Mouse (Mus musculus): Measurements from ENCODE around the gene Tspan14. TPM values are rescaled to one million over a fixed set of nuclear protein-coding genes. Genes with fewer than 3 reads are reported as not detected.
A peak's percentile ranks its signal among the peaks of the same experiment; 100 is the strongest.

The Tspan14 gene
- polyA plus RNA-seq, 1 experiment from 2014 or later = 92.5 TPM

DNA sequence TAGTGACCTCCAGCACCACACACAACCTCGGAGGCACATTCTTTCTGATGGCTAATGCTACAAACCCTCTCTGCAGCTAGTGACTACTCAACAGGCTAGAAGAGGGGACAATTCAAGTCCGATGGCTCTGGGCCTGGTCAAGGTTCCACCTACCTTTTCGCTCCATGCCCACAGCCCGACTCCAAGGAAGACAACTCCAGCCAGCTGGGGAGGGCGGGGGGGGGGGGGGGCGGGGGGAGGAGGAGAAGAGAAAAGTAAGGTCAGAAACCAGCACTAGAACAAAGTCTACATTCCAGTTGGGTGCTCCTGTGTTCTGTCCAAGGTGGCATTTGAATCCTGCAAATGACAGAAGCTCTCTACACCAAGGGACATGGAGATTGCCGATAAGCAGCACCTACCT is 48.1 kb downstream of the Tspan14 start:
- no peak overlapping the region for H3K9ac ChIP-seq (replicated peaks; ENCODE audit: low read length)
- no peaks in the 10 kb centered on the region for H3K27me3 ChIP-seq (ENCODE audit: control insufficient read depth, insufficient read depth, low read length)
- no peak overlapping the region; the same call in 1 of the 2 replicates for H3K27ac ChIP-seq (replicated peaks; ENCODE audit: low read depth, low read length)
- H3K4me3 ChIP-seq (ENCODE audit: low read depth, low read length) = no peak overlapping the region
- no peak overlapping the region for H3K4me2 ChIP-seq (ENCODE audit: low read depth, low read length)
- ATAC-seq (replicated peaks; ENCODE audit: insufficient number of reproducible peaks, low FRiP score, low TSS enrichment, low read depth) (no peak), DNase-seq (ENCODE audit: low spot score) (no peak)
- H3K36me3 ChIP-seq (replicated peaks; ENCODE audit: control insufficient read depth, insufficient read depth, low read depth, low read length) = no peaks in the 10 kb centered on the region; the same call in none of the 2 replicates
- H3K4me1 ChIP-seq (ENCODE audit: control insufficient read depth, insufficient read depth, low read length) = no peaks in the 10 kb centered on the region
- 82% methylated on average over 5 of the region's 7 CpGs for WGBS
- H3K9me3 ChIP-seq (replicated peaks; ENCODE audit: control insufficient read depth, low read length) = no peaks in the 10 kb centered on the region

DNA sequence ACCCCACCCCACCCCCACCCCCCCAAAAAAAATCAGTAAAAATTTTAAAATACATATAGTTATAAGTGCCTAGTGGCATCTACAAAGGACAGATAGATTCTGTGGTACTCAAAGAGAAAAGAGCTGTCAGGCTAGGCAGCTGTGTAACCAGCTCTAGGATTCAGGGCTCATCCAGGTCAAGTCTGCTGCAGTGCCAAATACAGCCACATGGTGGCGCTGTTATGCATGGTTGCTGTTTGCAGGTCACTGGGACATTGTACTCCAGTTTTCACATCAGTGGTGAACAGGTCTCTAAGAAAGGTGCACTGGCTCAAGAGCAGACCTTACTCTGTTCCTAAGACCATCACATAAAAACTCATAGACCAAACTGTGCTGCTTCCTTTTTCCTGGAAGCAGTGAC is 49.0 kb downstream of the Tspan14 start:
- no peaks in the 10 kb centered on the region for H3K27me3 ChIP-seq (ENCODE audit: control insufficient read depth, insufficient read depth, low read length)
- no peaks in the 10 kb centered on the region for H3K4me1 ChIP-seq (ENCODE audit: control insufficient read depth, insufficient read depth, low read length)
- H3K9me3 ChIP-seq (replicated peaks; ENCODE audit: control insufficient read depth, low read length) = no peaks in the 10 kb centered on the region
- no peak overlapping the region for H3K4me3 ChIP-seq (ENCODE audit: low read depth, low read length)
- no peak overlapping the region for H3K4me2 ChIP-seq (ENCODE audit: low read depth, low read length)
- no peak overlapping the region for H3K27ac ChIP-seq (replicated peaks; ENCODE audit: low read depth, low read length)
- DNase-seq (ENCODE audit: low spot score) (peak; percentile 93), ATAC-seq (replicated peaks; ENCODE audit: insufficient number of reproducible peaks, low FRiP score, low TSS enrichment, low read depth) (no peak)
- 0% methylated on average over 1 of the region's 1 CpGs for WGBS
- no peak overlapping the region for H3K9ac ChIP-seq (replicated peaks; ENCODE audit: low read length)
- no peaks in the 10 kb centered on the region; the same call in none of the 2 replicates for H3K36me3 ChIP-seq (replicated peaks; ENCODE audit: control insufficient read depth, insufficient read depth, low read depth, low read length)

DNA sequence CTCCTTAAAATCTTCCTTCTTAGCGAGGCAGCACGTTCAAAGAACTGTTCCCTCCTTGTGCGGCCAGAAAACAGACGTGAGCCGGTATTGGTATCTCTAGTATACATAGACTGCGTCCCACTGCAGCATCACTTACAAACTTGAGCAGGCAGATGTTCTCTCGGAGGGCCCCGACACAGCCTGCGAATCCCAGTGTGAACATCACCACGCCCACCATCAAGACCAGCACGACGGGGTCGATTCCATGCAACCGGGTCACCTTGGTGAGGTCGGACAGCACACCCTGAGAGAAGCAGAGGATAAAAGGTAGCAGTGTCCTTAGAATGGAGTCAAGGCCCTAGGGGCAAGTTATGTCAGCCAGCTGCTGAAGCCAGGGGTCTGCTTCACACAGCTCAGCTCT is 49.9 kb downstream of the Tspan14 start:
- Histone ChIP-seq H3K9ac (replicated peaks; ENCODE audit: low read length) (no peak overlapping the region), H3K27me3 (ENCODE audit: control insufficient read depth, insufficient read depth, low read length) (no peaks in the 10 kb centered on the region), H3K4me3 (ENCODE audit: low read depth, low read length) (no peak overlapping the region), H3K4me1 (ENCODE audit: control insufficient read depth, insufficient read depth, low read length) (no peaks in the 10 kb centered on the region), H3K9me3 (replicated peaks; ENCODE audit: control insufficient read depth, low read length) (no peaks in the 10 kb centered on the region), H3K27ac (replicated peaks; ENCODE audit: low read depth, low read length) (no peak overlapping the region), H3K4me2 (ENCODE audit: low read depth, low read length) (no peak overlapping the region), H3K36me3 (replicated peaks; ENCODE audit: control insufficient read depth, insufficient read depth, low read depth, low read length) (no peaks in the 10 kb centered on the region; the same call in none of the 2 replicates)
- 79% methylated on average over 15 of the region's 15 CpGs for WGBS
- no peak for ATAC-seq (replicated peaks; ENCODE audit: insufficient number of reproducible peaks, low FRiP score, low TSS enrichment, low read depth)
- no peak for DNase-seq (ENCODE audit: low spot score)

DNA sequence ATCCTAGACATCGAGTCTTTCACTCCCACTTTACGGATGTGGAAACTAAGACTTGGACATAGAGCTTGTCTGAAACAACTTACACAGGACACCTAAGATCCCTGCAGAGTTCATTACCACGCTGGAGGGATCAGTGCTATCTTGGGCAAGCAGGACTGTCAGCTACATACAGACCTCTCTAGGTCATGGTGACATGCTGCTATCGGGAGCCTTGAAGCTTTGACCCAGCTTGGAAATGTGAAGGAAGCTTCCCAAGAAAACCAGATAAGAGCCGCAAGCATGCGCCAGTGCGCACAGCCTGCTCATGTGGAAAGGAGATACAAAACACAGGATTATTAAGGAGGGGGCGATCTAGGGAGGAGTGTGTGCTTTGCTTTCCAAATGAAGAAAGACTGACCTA is 50.8 kb downstream of the Tspan14 start:
- Histone ChIP-seq H3K9ac (replicated peaks; ENCODE audit: low read length) (no peak overlapping the region), H3K4me1 (ENCODE audit: control insufficient read depth, insufficient read depth, low read length) (no peaks in the 10 kb centered on the region), H3K4me3 (ENCODE audit: low read depth, low read length) (no peak overlapping the region), H3K36me3 (replicated peaks; ENCODE audit: control insufficient read depth, insufficient read depth, low read depth, low read length) (peaks cover 2% of the 10 kb centered on the region), H3K9me3 (replicated peaks; ENCODE audit: control insufficient read depth, low read length) (no peaks in the 10 kb centered on the region), H3K27me3 (ENCODE audit: control insufficient read depth, insufficient read depth, low read length) (no peaks in the 10 kb centered on the region), H3K27ac (replicated peaks; ENCODE audit: low read depth, low read length) (no peak overlapping the region), H3K4me2 (ENCODE audit: low read depth, low read length) (no peak overlapping the region)
- ATAC-seq (replicated peaks; ENCODE audit: insufficient number of reproducible peaks, low FRiP score, low TSS enrichment, low read depth) (no peak), DNase-seq (ENCODE audit: low spot score) (no peak)
- WGBS = 92% methylated on average over 8 of the region's 8 CpGs

GRCm38 (mm10) chr14:40914701-40915100 is 51.9 kb downstream of the Tspan14 start:
- Histone ChIP-seq H3K4me2 (ENCODE audit: low read depth, low read length) (no peak overlapping the region), H3K36me3 (replicated peaks; ENCODE audit: control insufficient read depth, insufficient read depth, low read depth, low read length) (peaks cover 2% of the 10 kb centered on the region), H3K4me1 (ENCODE audit: control insufficient read depth, insufficient read depth, low read length) (no peaks in the 10 kb centered on the region), H3K4me3 (ENCODE audit: low read depth, low read length) (no peak overlapping the region), H3K9me3 (replicated peaks; ENCODE audit: control insufficient read depth, low read length) (no peaks in the 10 kb centered on the region), H3K9ac (replicated peaks; ENCODE audit: low read length) (no peak overlapping the region), H3K27ac (replicated peaks; ENCODE audit: low read depth, low read length) (no peak overlapping the region), H3K27me3 (ENCODE audit: control insufficient read depth, insufficient read depth, low read length) (no peaks in the 10 kb centered on the region)
- DNase-seq (ENCODE audit: low spot score) (no peak), ATAC-seq (replicated peaks; ENCODE audit: insufficient number of reproducible peaks, low FRiP score, low TSS enrichment, low read depth) (no peak)
- 77% methylated on average over 3 of the region's 3 CpGs for WGBS

GRCm38 (mm10) chr14:40913709-40914108 is 52.9 kb downstream of the Tspan14 start:
- DNase-seq (ENCODE audit: low spot score) = no peak
- H3K36me3 ChIP-seq (replicated peaks; ENCODE audit: control insufficient read depth, insufficient read depth, low read depth, low read length) = peaks cover 2% of the 10 kb centered on the region
- ATAC-seq (replicated peaks; ENCODE audit: insufficient number of reproducible peaks, low FRiP score, low TSS enrichment, low read depth) = no peak
- no peak overlapping the region for H3K4me3 ChIP-seq (ENCODE audit: low read depth, low read length)
- no peaks in the 10 kb centered on the region for H3K4me1 ChIP-seq (ENCODE audit: control insufficient read depth, insufficient read depth, low read length)
- H3K27ac ChIP-seq (replicated peaks; ENCODE audit: low read depth, low read length) = no peak overlapping the region
- H3K27me3 ChIP-seq (ENCODE audit: control insufficient read depth, insufficient read depth, low read length) = no peaks in the 10 kb centered on the region
- WGBS = 69% methylated on average over 6 of the region's 6 CpGs
- H3K9me3 ChIP-seq (replicated peaks; ENCODE audit: control insufficient read depth, low read length) = no peaks in the 10 kb centered on the region
- H3K9ac ChIP-seq (replicated peaks; ENCODE audit: low read length) = no peak overlapping the region
- H3K4me2 ChIP-seq (ENCODE audit: low read depth, low read length) = no peak overlapping the region

GRCm38 (mm10) chr14:40911529-40911928 is 55.1 kb downstream of the Tspan14 start:
- no peak overlapping the region for H3K27ac ChIP-seq (replicated peaks; ENCODE audit: low read depth, low read length)
- DNase-seq (ENCODE audit: low spot score) = no peak
- H3K4me3 ChIP-seq (ENCODE audit: low read depth, low read length) = no peak overlapping the region
- no peaks in the 10 kb centered on the region for H3K27me3 ChIP-seq (ENCODE audit: control insufficient read depth, insufficient read depth, low read length)
- H3K9me3 ChIP-seq (replicated peaks; ENCODE audit: control insufficient read depth, low read length) = no peaks in the 10 kb centered on the region
- no peak overlapping the region for H3K9ac ChIP-seq (replicated peaks; ENCODE audit: low read length)
- ATAC-seq (replicated peaks; ENCODE audit: insufficient number of reproducible peaks, low FRiP score, low TSS enrichment, low read depth) = no peak
- no peak overlapping the region for H3K4me2 ChIP-seq (ENCODE audit: low read depth, low read length)
- no peaks in the 10 kb centered on the region for H3K4me1 ChIP-seq (ENCODE audit: control insufficient read depth, insufficient read depth, low read length)
- H3K36me3 ChIP-seq (replicated peaks; ENCODE audit: control insufficient read depth, insufficient read depth, low read depth, low read length) = peaks cover 6% of the 10 kb centered on the region

GRCm38 (mm10) chr14:40908763-40909162 is 57.8 kb downstream of the Tspan14 start:
- DNase-seq (ENCODE audit: low spot score) (no peak), ATAC-seq (replicated peaks; ENCODE audit: insufficient number of reproducible peaks, low FRiP score, low TSS enrichment, low read depth) (no peak)
- H3K9ac ChIP-seq (replicated peaks; ENCODE audit: low read length) = no peak overlapping the region
- WGBS = 90% methylated on average over 9 of the region's 9 CpGs
- no peak overlapping the region for H3K27ac ChIP-seq (replicated peaks; ENCODE audit: low read depth, low read length)
- H3K4me2 ChIP-seq (ENCODE audit: low read depth, low read length) = no peak overlapping the region
- H3K36me3 ChIP-seq (replicated peaks; ENCODE audit: control insufficient read depth, insufficient read depth, low read depth, low read length) = peaks cover 6% of the 10 kb centered on the region
- H3K27me3 ChIP-seq (ENCODE audit: control insufficient read depth, insufficient read depth, low read length) = no peaks in the 10 kb centered on the region
- H3K9me3 ChIP-seq (replicated peaks; ENCODE audit: control insufficient read depth, low read length) = no peaks in the 10 kb centered on the region
- no peaks in the 10 kb centered on the region for H3K4me1 ChIP-seq (ENCODE audit: control insufficient read depth, insufficient read depth, low read length)
- no peak overlapping the region for H3K4me3 ChIP-seq (ENCODE audit: low read depth, low read length)
